Mouse (Mus musculus) erythroblast, embryonic 14.5 days (primary cell): ENCODE results near the gene Kiss1r. TPM values are rescaled to one million over a fixed set of nuclear protein-coding genes. Genes with fewer than 3 reads are reported as not detected.

Experiments
- H3K27me3 ChIP-seq: 2 replicates; pipeline ENCODE4 v1.6.1; 2012; ENCODE audit warnings: inconsistent platforms; ENCODE audit not compliant: control insufficient read depth
- H3K36me3 ChIP-seq: 2 replicates; pipeline ENCODE4 v1.6.1; 2012; ENCODE audit warnings: mild to moderate bottlenecking, inconsistent platforms; ENCODE audit not compliant: control insufficient read depth
- H3K4me1 ChIP-seq: 2 replicates; pipeline ENCODE4 v1.6.1; 2012; ENCODE audit warnings: inconsistent platforms; ENCODE audit not compliant: control insufficient read depth
- H3K4me3 ChIP-seq: replicated peaks from 2 replicates; pipeline ENCODE3; 2012; ENCODE audit warnings: moderate library complexity, mild to moderate bottlenecking, inconsistent platforms
- H3K9me3 ChIP-seq: 2 replicates; pipeline ENCODE4 v1.6.1; 2012; ENCODE audit warnings: low read length, inconsistent platforms, mixed read lengths; ENCODE audit not compliant: control insufficient read depth
- GATA1 ChIP-seq: IDR thresholded peaks from 2 replicates; pipeline ENCODE4 v1.6.1; 2012; ENCODE audit warnings: low read length, inconsistent platforms, mixed read lengths
- TAL1 ChIP-seq: IDR thresholded peaks from 3 replicates; pipeline ENCODE4 v1.6.1; 2012; ENCODE audit warnings: low read length, inconsistent platforms, mixed read lengths
- polyA plus RNA-seq: library from polyadenylated mRNA; stranded (reverse); fragments of >175 nt; gene quantifications from 2 replicates; pipeline ENCODE4 v1.2.3, GENCODE M21; 2012

Gene Kiss1r
- polyA plus RNA-seq, 1 experiment: 0.01 TPM

GRCm38 (mm10) chr10:79896306-79896705, 20.5 kb upstream of the Kiss1r start:
- TF ChIP-seq TAL1: no peak
- no peak for TF ChIP-seq GATA1
- Histone ChIP-seq H3K4me3 (no peak overlapping the region), H3K36me3 (peaks cover 56% of the 10 kb centered on the region), H3K9me3 (no peaks in the 10 kb centered on the region), H3K27me3 (no peaks in the 10 kb centered on the region), H3K4me1 (peaks cover 6% of the 10 kb centered on the region)

DNA sequence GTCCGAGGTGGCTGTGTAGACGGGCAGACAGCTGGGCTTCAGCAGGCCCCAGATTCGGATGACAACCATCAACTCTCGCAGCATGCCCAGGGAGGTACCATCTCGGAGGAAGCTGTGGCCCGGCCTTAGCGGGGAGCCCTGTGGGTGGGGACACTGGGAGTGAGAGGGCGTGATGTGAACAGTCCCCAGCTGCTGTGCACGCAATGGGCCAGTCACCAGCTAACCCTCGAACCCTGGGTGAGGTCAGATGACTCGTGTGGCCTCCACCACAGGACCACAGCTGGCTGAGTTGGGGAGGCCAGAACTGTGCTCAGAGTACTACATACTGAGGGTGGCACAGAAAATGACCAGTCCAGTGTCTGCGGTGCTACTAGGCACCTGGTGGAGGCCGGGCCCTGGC, 20.0 kb upstream of the Kiss1r start:
- peaks cover 56% of the 10 kb centered on the region for H3K36me3 ChIP-seq
- no peak overlapping the region for H3K4me3 ChIP-seq
- no peaks in the 10 kb centered on the region for H3K9me3 ChIP-seq
- no peak for TF ChIP-seq TAL1
- no peak for TF ChIP-seq GATA1
- no peaks in the 10 kb centered on the region for H3K27me3 ChIP-seq
- H3K4me1 ChIP-seq: peaks cover 6% of the 10 kb centered on the region

DNA sequence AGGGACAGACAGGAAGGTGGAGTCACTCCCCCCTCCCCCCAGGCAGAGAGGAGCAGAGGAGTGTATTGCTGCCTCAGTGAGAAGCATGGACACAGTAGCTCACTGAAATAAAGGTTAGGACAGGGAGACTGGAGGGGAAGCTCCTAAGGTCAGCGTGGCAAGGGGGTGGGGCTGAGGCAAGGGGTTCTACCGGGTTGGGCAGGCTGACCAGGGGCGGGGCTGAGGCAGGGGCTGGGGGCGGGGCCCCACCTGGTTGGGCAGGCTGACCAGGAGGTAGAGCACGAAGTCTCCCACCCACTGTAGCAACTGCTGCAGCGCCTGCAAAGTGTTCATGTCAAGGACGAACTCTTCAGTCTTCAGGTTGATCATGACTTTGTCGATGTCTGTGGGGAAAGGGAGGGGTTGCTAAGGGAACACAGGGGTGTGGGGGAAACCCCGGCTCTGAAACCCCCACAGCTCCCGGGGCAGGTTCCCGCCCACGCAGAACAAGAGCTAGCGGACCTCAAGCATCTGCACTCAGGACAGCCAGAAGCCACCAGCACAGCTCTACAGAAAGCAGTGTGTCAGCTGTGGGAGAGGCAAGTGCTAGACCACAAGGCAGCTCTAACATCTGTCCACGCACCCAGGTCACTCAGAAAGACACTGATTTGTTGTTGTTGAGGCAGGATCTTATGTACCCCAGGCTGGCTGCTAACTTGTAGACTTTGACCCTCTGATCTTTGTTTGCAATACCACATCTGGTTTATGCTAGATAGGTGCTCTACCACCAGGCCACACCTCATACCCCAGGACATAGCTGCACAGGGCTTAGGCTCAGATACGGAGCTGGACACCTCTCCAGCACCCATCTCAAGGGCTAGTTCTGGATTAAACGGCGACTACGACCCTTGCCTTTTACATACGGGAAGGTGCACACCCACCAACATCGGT, 19.2 kb upstream of the Kiss1r start:
- TF ChIP-seq TAL1 (no peak), GATA1 (no peak)
- Histone ChIP-seq H3K9me3 (no peaks in the 10 kb centered on the region), H3K27me3 (no peaks in the 10 kb centered on the region), H3K4me1 (peaks cover 6% of the 10 kb centered on the region), H3K4me3 (no peak overlapping the region), H3K36me3 (peaks cover 61% of the 10 kb centered on the region)

DNA sequence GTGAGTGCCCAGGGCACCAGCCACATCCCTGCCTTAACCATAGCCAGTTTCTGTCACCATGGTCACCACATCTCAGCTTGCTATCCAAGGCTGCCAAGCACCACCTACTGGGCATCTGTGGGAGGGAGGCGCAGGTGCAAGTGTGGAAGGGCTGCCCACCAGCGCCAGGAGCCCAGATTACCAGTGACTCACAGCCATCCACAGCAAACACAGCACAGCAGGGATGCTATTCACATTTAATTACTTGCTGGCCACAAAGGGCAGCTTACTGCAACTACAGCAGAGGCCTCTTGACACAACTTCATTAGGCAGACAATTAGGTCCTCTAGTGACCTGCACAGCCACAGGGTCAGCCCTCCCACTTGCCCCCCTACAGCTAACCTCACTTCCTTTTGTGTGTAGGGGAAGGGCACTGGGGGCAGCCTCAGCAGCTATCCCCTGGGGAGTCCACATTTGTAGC, 15.8 kb upstream of the Kiss1r start:
- Histone ChIP-seq H3K4me1 (peaks cover 6% of the 10 kb centered on the region), H3K36me3 (peaks cover 69% of the 10 kb centered on the region)

GRCm38 (mm10) chr10:79906712-79907111, 10.1 kb upstream of the Kiss1r start:
- H3K36me3 ChIP-seq: peaks cover 59% of the 10 kb centered on the region
- TF ChIP-seq GATA1 (no peak), TAL1 (no peak)
- H3K4me1 ChIP-seq: peaks cover 30% of the 10 kb centered on the region
- H3K9me3 ChIP-seq: no peaks in the 10 kb centered on the region
- H3K4me3 ChIP-seq: no peak overlapping the region
- H3K27me3 ChIP-seq: no peaks in the 10 kb centered on the region

More for the DNA sequence above, 15.8 kb upstream of the Kiss1r start:
- Histone ChIP-seq H3K9me3 (no peaks in the 10 kb centered on the region), H3K27me3 (no peaks in the 10 kb centered on the region), H3K4me3 (no peak overlapping the region)
- TF ChIP-seq TAL1 (no peak), GATA1 (no peak)

GRCm38 (mm10) chr10:79907415-79907814, 9.4 kb upstream of the Kiss1r start:
- Histone ChIP-seq H3K4me1 (peaks cover 37% of the 10 kb centered on the region), H3K9me3 (no peaks in the 10 kb centered on the region), H3K4me3 (no peak overlapping the region), H3K27me3 (no peaks in the 10 kb centered on the region), H3K36me3 (peaks cover 63% of the 10 kb centered on the region)
- no peak for TF ChIP-seq TAL1
- TF ChIP-seq GATA1: no peak

- TF ChIP-seq TAL1: no peak
- TF ChIP-seq GATA1: no peak
- Histone ChIP-seq H3K36me3 (peaks cover 62% of the 10 kb centered on the region), H3K4me1 (peaks cover 45% of the 10 kb centered on the region)
Measured at GRCm38 (mm10) chr10:79908167-79909091, 8.3 kb upstream of the Kiss1r start, which contains the start of gene Med16. Gene Med16 (minus strand): TSS chr10:79908923.

GRCm38 (mm10) chr10:79909092-79909922, 7.5 kb upstream of the Kiss1r start:
- H3K4me1 ChIP-seq: peaks cover 54% of the 10 kb centered on the region

More at GRCm38 (mm10) chr10:79908167-79909091, 8.3 kb upstream of the Kiss1r start, which contains the start of gene Med16:
- Histone ChIP-seq H3K4me3 (peak within 1 kb of the TSS; percentile 91), H3K9me3 (no peaks in the 10 kb centered on the region), H3K27me3 (no peaks in the 10 kb centered on the region)

More at GRCm38 (mm10) chr10:79909092-79909922, 7.5 kb upstream of the Kiss1r start:
- peak overlapping the region; percentile 91 for H3K4me3 ChIP-seq
- no peak for TF ChIP-seq GATA1
- TF ChIP-seq TAL1: no peak
- H3K36me3 ChIP-seq: peaks cover 63% of the 10 kb centered on the region
- H3K27me3 ChIP-seq: no peaks in the 10 kb centered on the region
- H3K9me3 ChIP-seq: no peaks in the 10 kb centered on the region
